Mouse (Mus musculus): ENCODE results near the gene Nkain4. TPM values are rescaled to one million over a fixed set of nuclear protein-coding genes. Genes with fewer than 3 reads are reported as not detected.

Nkain4 gene
- polyA plus RNA-seq, 1 experiment from 2014 or later: 64.3 TPM

- H3K4me3 ChIP-seq: no peak overlapping the region
- no peak overlapping the region for H3K9ac ChIP-seq (replicated peaks)
- H3K4me1 ChIP-seq: no peaks in the 10 kb centered on the region
- no peak overlapping the region for H3K4me2 ChIP-seq (replicated peaks)
- no peak overlapping the region for H3K27ac ChIP-seq (replicated peaks)
- ATAC-seq (replicated peaks): no peak
- H3K27me3 ChIP-seq: no peaks in the 10 kb centered on the region
- no peaks in the 10 kb centered on the region for H3K9me3 ChIP-seq
- 0 out of 2 replicates have a peak, but pooled peaks cover 5% of the 10 kb centered on the region for H3K36me3 ChIP-seq
Measured at GRCm38 (mm10) chr2:180940187-180940586, 14.3 kb downstream of the Nkain4 start.

GRCm38 (mm10) chr2:180932418-180932817, 22.1 kb downstream of the Nkain4 start:
- no peaks in the 10 kb centered on the region for H3K9me3 ChIP-seq
- no peak overlapping the region for H3K9ac ChIP-seq (replicated peaks)
- no peaks in the 10 kb centered on the region for H3K4me1 ChIP-seq
- no peak overlapping the region for H3K4me2 ChIP-seq (replicated peaks)
- H3K27ac ChIP-seq (replicated peaks): no peak overlapping the region
- H3K4me3 ChIP-seq: no peak overlapping the region
- H3K36me3 ChIP-seq: no peaks in the 10 kb centered on the region
- H3K27me3 ChIP-seq: no peaks in the 10 kb centered on the region
- WGBS: 73% methylated on average over 1 of the region's 1 CpGs
- no peak for ATAC-seq (replicated peaks)

GRCm38 (mm10) chr2:180928723-180929122, 25.8 kb downstream of the Nkain4 start, which contains the start of gene Birc7:
TSS of gene Birc7 (plus strand) at chr2:180929023.
- Histone ChIP-seq H3K4me2 (replicated peaks) (no peak within 1 kb of the TSS), H3K27ac (replicated peaks) (no peak within 1 kb of the TSS), H3K9me3 (no peaks in the 10 kb centered on the region), H3K9ac (replicated peaks) (no peak within 1 kb of the TSS), H3K4me3 (no peak within 1 kb of the TSS), H3K4me1 (no peaks in the 10 kb centered on the region), H3K27me3 (no peaks in the 10 kb centered on the region), H3K36me3 (no peaks in the 10 kb centered on the region)
- no peak for ATAC-seq (replicated peaks)
- 43% methylated on average over 4 of the region's 4 CpGs for WGBS

GRCm38 (mm10) chr2:180925176-180925575, 29.3 kb downstream of the Nkain4 start:
- no peak overlapping the region for H3K4me2 ChIP-seq (replicated peaks)
- H3K9me3 ChIP-seq: no peaks in the 10 kb centered on the region
- no peak overlapping the region for H3K9ac ChIP-seq (replicated peaks)
- H3K27me3 ChIP-seq: no peaks in the 10 kb centered on the region
- no peak overlapping the region for H3K4me3 ChIP-seq
- ATAC-seq (replicated peaks): no peak
- no peaks in the 10 kb centered on the region for H3K36me3 ChIP-seq
- H3K27ac ChIP-seq (replicated peaks): no peak overlapping the region
- H3K4me1 ChIP-seq: peaks cover 6% of the 10 kb centered on the region
- WGBS: 3% methylated on average over 4 of the region's 4 CpGs

GRCm38 (mm10) chr2:180922739-180923138, 31.8 kb downstream of the Nkain4 start:
- Histone ChIP-seq H3K4me3 (no peak overlapping the region), H3K4me2 (replicated peaks) (no peak overlapping the region), H3K9ac (replicated peaks) (no peak overlapping the region), H3K27ac (replicated peaks) (no peak overlapping the region), H3K27me3 (no peaks in the 10 kb centered on the region), H3K36me3 (peaks cover 11% of the 10 kb centered on the region), H3K9me3 (no peaks in the 10 kb centered on the region), H3K4me1 (peaks cover 26% of the 10 kb centered on the region)
- no peak for ATAC-seq (replicated peaks)
- 92% methylated on average over 6 of the region's 6 CpGs for WGBS

GRCm38 (mm10) chr2:180920810-180921400, 33.6 kb downstream of the Nkain4 start, which contains the start of gene Ythdf1:
TSS of gene Ythdf1 (minus strand) at chr2:180920949.
- Histone ChIP-seq H3K4me3 (peak within 1 kb of the TSS; percentile 68), H3K36me3 (peaks cover 27% of the 10 kb centered on the region), H3K4me2 (replicated peaks) (peak within 1 kb of the TSS; percentile 90), H3K9me3 (no peaks in the 10 kb centered on the region), H3K4me1 (peaks cover 34% of the 10 kb centered on the region), H3K27ac (replicated peaks) (peak within 1 kb of the TSS; percentile 58), H3K9ac (replicated peaks) (peak within 1 kb of the TSS; percentile 85), H3K27me3 (no peaks in the 10 kb centered on the region)
- under 1% methylated on average over 47 of the region's 56 CpGs for WGBS
- ATAC-seq (replicated peaks): peak; percentile 95

GRCm38 (mm10) chr2:180919913-180920809, 34.3 kb downstream of the Nkain4 start:
- H3K4me3 ChIP-seq: peak overlapping the region; percentile 68
- WGBS: under 1% methylated on average over 60 of the region's 61 CpGs
- H3K4me2 ChIP-seq (replicated peaks): peak overlapping the region; percentile 90
- peak overlapping the region; percentile 85 for H3K9ac ChIP-seq (replicated peaks)
- H3K27me3 ChIP-seq: no peaks in the 10 kb centered on the region
- H3K9me3 ChIP-seq: no peaks in the 10 kb centered on the region
- peak; percentile 81 for ATAC-seq (replicated peaks)
- peaks cover 34% of the 10 kb centered on the region for H3K4me1 ChIP-seq
- peak overlapping the region; percentile 58 for H3K27ac ChIP-seq (replicated peaks)
- H3K36me3 ChIP-seq: peaks cover 32% of the 10 kb centered on the region

- Histone ChIP-seq H3K27ac (replicated peaks) (no peak overlapping the region), H3K9me3 (no peaks in the 10 kb centered on the region), H3K27me3 (no peaks in the 10 kb centered on the region), H3K4me1 (peaks cover 29% of the 10 kb centered on the region), H3K4me2 (replicated peaks) (no peak overlapping the region), H3K4me3 (no peak overlapping the region), H3K36me3 (peaks cover 63% of the 10 kb centered on the region), H3K9ac (replicated peaks) (no peak overlapping the region)
- WGBS: 84% methylated on average over 3 of the region's 3 CpGs
- ATAC-seq (replicated peaks): no peak
Measured at GRCm38 (mm10) chr2:180915886-180916433, 38.5 kb downstream of the Nkain4 start.

GRCm38 (mm10) chr2:180910928-180911327, 43.6 kb downstream of the Nkain4 start:
- no peaks in the 10 kb centered on the region for H3K27me3 ChIP-seq
- no peak overlapping the region for H3K4me2 ChIP-seq (replicated peaks)
- peaks cover 52% of the 10 kb centered on the region for H3K36me3 ChIP-seq
- H3K27ac ChIP-seq (replicated peaks): no peak overlapping the region
- WGBS: 91% methylated on average over 12 of the region's 12 CpGs
- 0 out of 2 replicates have a peak, but pooled peaks cover under 1% of the 10 kb centered on the region for H3K4me1 ChIP-seq
- H3K4me3 ChIP-seq: no peak overlapping the region
- H3K9ac ChIP-seq (replicated peaks): no peak overlapping the region
- no peaks in the 10 kb centered on the region for H3K9me3 ChIP-seq
- ATAC-seq (replicated peaks): no peak

- ATAC-seq (replicated peaks): no peak
Measured at GRCm38 (mm10) chr2:180905556-180906221, 48.8 kb downstream of the Nkain4 start.

GRCm38 (mm10) chr2:180904435-180905208, 49.9 kb downstream of the Nkain4 start:
- ATAC-seq (replicated peaks): no peak
- Histone ChIP-seq H3K4me1 (0 out of 2 replicates have a peak, but pooled peaks cover 3% of the 10 kb centered on the region), H3K9me3 (no peaks in the 10 kb centered on the region), H3K9ac (replicated peaks) (no peak overlapping the region), H3K27ac (replicated peaks) (no peak overlapping the region), H3K4me3 (no peak overlapping the region), H3K4me2 (replicated peaks) (no peak overlapping the region), H3K36me3 (peaks cover 16% of the 10 kb centered on the region; the same call in 1 of the 2 replicates), H3K27me3 (no peaks in the 10 kb centered on the region)
- WGBS: 94% methylated on average over 18 of the region's 18 CpGs

More at GRCm38 (mm10) chr2:180905556-180906221, 48.8 kb downstream of the Nkain4 start:
- Histone ChIP-seq H3K36me3 (peaks cover 24% of the 10 kb centered on the region), H3K4me3 (no peak overlapping the region), H3K9me3 (no peaks in the 10 kb centered on the region), H3K4me2 (replicated peaks) (no peak overlapping the region), H3K4me1 (0 out of 2 replicates have a peak, but pooled peaks cover 3% of the 10 kb centered on the region), H3K27ac (replicated peaks) (no peak overlapping the region), H3K9ac (replicated peaks) (no peak overlapping the region), H3K27me3 (no peaks in the 10 kb centered on the region)
- 81% methylated on average over 5 of the region's 5 CpGs for WGBS

Data from forebrain, embryonic 15.5 days (tissue).